Mouse (Mus musculus): ENCODE results near the gene Comp.

Comp gene

DNA sequence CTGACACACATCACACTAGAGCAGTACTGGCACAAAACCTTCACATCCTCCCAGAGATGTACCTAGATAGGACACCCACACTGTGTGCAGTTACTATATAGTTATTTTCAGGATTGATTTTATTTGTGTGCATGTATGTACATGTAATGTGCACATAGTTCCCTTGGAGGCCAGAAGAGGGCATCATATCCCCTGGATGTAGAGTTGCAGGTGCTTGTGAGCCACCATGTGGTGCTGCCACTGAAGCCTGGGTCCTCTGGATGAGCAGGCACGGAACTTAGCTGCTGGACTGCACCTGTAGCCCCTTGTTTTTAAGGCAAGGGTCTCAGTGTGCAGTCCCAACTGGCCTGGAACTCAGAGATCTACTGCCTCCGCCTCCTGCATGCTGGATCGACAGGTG lies 30.9 kb downstream of the Comp start:
- DNase-seq, result no peak

DNA sequence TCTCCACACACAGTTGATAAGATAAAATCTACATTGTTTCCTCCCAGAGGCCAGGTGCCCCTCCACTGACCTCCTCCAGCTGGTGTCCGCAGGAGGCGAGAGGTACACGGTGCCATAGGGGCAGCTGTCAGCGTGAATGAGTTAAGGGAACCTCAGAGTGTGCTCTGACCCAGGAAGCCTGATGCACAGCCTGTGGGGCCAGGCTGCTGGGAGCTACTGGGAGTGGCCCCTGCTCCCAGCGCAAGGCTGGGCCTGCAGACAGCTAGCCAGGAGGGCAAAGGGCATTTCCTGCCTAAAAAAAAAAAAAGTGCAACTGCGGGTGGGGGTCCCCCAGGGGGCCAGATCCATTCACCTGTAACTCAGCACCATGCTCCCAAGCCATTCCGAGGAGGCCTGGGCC lies 31.8 kb downstream of the Comp start:
- no peak for DNase-seq

DNA sequence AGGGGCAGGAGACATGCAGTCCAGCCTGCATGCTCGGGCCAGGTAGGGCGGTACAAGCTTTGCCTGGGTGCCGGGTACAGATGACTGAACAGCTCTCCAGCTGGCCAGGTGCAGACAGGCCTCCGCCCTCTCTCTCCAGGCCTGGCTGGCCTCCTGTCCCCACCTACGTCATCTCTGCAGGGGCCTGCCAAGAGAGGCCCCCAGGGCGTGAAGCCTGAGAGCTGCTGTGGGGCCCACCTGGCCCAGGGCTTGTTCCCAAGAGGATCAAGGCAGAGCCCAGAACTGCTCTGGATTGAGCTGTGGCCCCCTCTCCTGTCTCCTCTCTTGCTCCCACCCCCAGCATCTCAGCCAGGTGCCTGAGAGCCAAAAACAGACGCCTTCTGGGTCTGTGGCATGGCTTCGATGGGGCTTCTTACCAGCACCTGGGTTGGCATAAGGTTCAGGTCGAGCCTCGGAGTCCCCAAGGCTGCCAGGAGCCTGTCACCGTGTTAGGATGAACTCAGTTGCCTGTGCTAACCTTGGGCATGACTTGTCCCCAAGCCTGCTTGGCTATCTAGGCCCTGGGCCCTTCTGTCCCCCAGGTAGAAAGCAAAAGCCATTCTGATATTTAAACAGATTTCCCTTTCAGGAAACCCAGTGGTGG lies 33.2 kb downstream of the Comp start:
- DNase-seq, result no peak

DNA sequence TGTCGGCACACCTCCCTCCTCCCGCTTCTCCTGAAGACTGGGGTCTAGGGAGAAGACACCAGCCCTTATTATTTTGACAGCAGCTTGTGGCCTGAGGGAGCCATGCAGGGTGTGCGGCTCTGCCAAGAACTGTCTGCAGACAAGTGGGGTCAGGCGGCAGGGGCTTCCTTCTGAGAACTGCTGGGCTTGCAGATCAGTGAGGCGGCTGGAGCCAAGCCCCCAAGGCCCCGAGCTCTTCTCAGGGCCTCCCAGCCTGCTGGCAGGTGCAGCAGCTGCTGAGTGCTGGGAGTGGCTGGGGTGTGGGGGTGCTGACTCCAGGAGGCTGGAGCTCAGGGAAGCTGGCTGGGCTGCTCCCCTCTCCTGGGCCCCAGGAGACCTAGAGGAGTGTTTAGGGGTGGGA lies 34.9 kb downstream of the Comp start:
- no peak for DNase-seq

DNA sequence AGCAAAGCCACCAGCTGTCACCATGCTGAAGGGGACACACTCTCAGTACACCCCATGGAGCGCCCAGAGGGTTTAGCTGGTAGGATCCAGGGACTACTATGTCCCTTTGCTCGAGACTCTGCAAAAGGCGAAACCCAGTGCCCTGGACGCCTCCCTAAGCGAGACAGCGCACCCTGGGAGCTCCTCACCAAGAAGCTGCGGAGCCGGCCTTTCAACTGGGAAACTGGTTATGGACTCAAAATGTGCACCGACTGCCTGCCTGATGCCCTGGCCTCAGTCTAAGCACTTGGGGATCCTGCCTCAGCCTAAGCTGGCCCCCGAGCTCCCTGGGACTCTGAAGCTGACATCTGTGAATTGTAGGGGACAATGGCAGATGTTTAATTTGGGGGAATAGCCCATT lies 35.7 kb downstream of the Comp start:
- DNase-seq, result no peak

DNA sequence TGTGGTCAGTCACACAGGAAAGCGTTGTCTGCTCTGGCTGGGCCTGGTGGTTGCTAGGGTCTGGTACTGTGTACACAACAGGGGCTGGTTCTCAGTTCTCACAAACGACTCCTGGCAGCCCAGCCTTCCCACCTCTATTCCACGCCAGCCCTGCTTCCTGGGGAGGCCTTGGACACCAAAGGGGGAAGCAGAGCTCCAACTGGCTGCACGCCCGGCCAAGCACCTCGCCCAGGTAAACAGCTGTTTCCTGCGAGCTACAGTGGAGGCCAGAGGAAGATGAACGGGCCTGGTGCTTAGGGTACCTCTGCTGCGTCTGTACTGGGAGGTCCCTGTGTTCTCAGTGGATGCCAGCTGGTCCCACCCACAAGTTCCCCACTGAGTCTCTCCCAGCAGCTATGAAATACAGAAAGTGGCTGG lies 36.1 kb downstream of the Comp start:
- peak; percentile 59 for DNase-seq

DNA sequence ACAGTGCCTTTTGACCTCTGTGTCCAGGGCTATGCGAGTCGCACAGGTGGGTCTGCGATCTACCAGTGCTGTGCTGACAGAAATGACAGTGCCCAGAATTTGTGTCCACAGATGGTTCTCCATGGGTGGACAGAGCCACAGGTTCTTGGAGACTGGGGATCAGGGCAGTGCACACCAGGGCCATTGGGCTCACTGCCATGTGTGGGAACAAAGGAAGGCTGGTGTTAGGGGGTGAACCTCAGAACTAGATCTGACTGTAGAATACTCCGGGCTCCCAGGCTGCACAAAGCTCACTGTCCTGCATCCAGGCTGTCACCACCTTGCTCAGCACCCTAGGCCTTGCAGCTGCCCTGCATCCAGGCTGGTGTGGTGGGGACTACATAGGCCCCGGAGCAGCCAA lies 36.9 kb downstream of the Comp start:
- no peak for DNase-seq

DNA sequence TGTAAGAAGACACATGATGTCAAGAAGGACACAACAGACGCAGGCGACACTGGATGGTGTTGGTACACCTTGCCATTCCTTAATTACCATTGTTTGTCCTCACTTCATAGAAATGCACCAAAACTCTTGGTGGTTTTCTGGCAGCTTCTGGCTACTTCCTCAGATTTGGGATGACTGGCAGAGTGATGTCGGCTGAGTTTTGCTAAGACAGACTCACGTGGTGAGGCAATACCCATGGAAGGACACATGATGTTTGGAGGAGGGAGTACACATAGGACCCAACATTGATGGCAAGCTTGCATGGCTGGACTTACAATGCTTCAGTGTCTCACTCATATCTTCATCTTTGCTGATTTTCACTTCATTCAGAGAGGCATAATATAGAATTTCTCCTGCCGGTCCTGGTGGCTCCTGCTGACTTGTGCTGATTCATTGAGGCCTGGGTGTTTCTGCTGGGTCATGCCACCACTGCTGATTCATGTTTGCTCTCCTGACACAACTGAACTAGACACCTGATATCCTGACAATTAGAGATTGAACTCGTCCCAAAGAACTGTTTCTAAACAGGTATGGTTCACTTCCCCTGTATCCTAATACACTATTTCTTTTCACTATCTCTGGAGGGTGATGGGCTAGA lies 41.1 kb downstream of the Comp start:
- DNase-seq, result no peak

DNA sequence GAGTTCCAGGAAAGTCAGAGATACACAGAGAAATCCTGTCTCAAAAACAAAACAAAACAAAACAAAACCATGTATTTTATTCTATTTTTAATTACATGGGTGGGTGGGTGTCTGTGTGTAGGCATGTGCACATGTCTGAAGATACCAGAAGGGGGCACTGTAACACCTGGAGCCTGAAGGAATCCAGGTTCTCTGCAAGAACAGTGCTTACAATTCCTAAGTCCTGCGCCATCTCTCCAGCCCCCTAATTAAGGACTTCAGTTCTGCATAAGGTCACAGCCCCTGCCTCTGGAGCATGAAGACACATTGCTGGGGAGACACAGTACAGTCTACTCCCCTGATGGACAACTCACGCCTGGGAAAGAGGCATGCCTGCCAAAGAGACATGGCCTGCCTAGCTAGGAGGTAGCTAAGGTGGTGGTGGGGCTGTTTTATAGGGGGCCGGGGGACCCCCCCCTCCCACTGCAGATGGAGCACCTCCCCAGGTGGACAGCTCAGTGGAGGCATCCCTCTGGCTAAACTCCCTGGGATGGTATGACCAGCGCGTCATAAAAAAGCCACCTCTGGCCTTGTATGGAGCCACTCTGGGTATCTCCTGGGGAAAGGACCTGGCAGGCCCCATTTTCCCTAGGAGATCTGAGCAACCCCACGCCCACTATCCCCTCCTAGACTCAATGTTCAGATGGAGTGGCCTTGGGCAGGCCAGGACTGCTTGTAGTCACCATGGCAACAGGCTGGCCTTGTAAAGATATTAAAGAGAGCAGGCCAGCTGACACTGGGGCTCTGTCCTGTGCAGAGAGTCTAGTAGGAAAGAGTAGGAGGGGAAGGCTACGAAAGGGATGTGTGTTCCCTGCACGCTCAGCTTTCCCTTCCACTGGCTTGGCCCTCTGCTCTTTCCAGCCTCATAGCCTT lies 42.4 kb downstream of the Comp start:
- peak; percentile 51 for DNase-seq

DNA sequence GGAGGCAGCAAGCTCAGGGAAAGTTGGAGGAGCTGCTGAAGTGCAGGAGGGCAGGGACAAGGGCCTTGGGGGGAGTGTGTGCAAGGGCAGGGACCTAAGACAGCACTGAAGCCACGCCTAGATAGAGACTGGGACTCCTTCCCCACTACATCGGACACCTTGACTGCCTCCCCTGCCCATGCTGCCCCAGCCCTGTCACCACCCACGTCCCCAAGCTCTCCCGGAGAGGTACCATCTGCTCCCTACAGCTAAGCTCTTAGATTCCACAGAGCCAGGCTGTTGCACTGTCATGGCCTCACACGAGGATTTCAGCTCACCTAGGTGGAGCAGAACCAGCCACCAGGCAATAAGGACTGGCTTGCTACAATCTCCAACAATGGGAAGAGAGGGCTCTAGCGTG lies 43.6 kb downstream of the Comp start:
- no peak for DNase-seq

DNA sequence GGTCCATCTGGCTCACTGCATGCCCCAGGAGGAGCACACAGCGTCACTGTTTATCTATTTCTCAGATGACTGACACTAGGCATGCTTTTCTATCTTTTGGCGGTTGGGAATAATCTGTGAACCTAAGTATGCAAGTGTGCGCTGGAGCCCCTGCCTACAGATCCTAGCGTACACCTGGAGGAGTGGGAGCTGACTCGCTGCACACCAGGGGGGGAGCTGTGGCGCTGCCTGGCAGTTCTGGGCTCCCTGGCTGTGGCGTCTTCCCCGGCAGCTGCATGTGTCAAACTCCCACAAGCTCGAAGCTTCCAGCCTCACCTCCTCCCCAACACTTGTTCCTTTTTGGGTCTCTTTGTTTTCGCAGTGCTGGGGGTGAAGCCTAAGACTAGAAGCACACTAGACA lies 44.6 kb downstream of the Comp start:
- DNase-seq, result no peak

DNA sequence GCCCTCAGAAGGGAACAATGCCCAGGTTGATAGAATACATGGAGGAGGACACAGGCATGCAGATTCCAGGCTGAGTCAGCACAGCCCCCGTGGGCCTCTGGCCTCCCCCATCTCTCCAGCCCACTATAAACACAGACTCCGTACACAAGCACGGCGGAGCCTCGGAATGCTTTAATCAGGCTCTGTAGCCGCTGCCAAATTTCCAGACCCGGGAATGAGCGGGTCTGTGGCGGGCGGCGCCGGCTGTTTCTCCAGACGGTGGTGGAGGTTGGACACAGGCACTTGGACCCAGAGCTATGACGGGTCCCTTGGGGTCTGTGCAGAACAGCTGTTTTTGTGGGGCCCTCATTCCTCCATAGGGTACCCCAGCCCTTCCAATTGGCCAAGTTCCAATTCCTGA lies 45.6 kb downstream of the Comp start:
- peak; percentile 18 for DNase-seq

DNA sequence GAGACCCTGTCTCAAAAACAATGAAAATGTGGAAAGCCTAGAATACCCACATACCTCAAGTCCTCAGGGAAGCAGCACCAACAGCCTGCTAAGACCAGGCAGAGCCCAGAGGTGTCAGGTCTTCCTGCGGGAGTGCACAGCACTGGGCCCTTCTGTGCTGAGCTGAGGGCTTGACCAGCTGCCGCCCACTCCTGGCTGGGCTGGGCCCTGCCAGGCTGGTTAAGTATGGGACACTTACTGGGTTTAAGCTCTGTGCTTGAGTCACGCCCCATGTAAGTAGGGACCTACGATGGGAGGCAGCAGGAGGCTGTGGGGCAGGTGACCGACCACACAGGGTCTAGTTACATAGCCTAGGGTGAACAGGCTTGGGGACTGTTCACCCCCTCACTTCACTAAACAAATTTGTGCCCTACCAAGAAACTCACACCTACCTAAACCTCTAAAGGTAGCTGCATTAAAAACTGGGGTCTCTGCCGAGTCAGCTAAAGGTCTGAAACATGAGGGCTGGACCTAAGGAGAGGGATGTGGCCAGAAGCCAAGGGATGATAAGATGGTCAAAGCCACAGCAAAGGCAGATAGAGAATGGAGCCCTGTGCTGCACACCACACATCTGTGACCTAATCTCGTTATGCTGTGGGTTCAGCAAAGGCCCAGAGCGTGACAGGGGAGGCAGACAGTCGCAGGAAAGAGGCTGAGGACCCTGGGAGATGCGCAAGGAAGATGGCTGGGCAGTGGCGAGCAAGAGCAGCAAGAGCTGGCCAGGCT lies 46.7 kb downstream of the Comp start:
- no peak for DNase-seq

DNA sequence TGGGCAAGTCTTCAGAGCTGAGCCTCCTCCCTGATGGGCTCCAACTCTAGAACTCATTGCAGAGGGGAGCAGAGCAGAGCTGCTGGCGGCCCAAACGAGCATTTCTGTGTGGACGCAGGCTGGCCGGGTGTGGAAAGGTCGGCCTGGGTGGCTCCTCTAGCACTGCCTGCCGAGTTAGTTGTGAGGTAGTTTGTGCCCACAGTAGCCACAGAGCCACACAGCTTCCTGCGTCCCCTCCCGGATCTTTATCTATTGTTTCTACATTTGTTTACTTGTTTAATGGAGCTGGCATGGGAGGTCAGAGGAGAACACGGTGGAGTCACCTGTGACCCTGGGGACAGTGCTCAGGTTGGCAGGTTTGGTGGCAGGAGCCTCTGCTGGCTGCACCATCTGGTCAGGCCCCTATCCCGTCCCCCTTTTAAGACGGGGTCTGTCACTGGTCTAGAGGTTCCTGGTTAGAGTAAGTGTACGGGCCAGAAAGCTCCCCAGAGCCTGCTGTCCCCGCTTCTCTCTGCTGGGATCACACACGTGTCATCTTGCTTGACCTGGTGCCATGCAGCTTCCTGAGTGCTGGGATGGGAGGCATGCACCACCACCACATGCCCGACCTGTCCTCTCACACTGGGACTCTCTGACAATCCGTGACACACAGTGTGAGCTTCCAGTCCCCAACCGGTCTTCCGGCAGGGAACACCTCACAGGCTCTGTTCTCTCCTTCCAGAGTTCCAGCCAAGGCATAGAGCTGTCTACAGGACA lies 48.2 kb downstream of the Comp start:
- no peak for DNase-seq

DNA sequence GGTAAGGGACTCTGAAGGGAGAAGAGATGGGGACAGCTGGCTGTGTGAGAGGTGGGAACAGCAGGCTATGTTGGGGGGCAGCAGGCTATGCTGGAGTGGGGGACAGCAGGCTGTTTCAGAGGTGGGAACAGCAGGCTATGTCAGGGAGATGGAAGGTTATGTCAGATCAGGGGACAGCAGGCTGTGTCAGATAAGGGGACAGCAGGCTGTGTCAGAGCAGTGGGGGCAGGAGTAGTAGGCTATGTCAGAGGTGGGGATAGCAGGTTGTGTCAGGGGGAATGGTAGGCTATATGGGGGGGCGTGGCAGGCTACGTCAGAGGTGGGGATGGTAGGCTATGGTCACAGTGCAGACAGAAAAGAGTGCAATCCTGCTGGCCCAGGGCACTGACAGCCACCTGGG lies 49.4 kb downstream of the Comp start:
- DNase-seq, result no peak

DNA sequence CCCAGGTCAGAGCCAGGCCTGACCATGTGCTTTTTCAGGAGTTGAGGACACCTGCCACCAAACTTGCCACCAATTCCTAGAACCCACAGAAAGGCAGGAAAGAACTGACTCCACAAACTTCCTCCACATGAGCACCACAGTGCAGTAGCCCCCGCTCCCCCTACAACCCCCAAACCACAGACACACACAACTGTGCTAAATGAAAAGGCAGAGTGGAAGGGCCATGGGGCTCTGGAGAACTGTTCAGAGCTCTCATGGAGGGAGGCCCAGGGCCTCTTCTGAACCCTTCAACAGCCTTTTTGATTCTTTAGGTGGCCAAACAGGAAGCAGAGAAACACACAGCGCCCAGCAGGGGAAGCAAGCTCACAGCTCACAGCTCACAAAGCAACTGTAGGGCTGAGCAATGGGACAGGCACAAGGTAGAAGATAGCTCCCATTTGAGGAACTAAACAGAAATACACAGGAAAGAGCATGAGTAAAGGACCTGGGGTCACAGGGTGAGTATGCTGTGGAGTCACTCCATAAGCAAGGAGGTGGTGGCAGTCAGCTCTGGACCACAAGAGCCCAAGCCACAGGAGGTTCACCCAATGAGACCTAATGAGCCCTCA lies 53.0 kb downstream of the Comp start:
- peak; percentile 16 for DNase-seq

DNA sequence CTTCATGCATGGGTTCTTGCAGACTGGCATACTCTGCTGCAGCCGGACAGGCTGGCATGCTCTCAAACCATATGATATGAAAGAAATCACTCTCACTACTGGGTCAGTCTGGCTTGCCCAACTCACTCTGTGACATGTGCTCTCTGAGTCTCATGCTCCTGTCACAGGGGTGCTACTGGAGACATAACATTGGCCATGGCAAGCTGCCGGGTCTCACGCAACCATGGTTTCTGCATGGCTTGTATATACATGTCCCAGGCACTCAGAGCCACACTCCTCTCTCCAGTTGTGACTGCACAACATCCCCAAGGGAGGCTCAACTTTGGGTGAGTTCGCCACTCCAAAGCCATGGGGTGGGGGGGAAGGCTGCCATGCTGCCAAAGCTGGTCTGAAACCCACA lies 57.9 kb downstream of the Comp start:
- DNase-seq, result no peak
